Mouse (Mus musculus) spleen, adult 12 weeks (tissue): ENCODE data around the gene Gfi1.

Experiments
- DNase-seq: peaks from one replicate; pipeline ENCODE4 v3.0.0; 2022; ENCODE audit warnings: low spot score

The Gfi1 gene

DNA sequence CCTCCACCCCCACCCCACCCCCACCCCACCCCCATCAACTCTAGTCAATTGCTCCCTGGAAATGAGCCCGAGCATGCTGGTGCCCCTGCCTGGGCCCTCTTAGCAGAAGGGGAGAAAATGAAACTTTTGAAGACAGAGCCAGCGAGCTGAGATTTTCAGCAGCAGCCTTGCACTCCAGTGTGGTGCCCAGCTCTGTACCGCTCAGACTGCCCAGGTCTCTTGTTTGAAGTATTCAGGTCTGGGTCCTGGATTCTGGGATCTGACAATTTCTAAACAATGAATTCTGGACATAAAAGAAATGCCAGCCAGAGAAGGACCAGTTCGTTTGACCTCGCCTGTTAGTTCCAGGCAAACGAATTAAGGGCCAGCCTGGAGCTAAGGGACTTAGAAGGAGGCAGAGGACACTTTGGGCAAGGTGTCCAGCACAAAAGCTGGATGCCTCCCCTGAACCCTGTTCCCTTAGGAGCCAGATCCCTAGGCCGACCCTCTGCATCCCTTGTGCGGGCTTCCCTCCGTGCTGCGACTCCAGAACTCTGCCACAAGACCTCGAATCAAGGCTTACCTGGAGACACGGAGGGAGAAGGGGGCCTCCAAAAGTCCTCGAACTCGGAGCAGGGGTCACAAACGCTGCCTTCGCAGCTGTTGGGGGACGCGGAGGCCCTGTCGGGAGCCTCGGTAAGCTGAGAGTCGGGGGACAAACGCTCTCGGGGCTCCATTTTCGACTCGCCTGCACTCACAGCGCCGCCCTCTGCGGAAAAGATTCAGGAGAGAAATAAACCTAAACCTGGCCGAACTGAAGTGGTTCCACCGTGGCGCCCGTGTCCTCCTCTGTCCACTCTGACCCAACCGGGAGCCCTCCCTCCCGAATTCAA lies 2.9 kb downstream of the Gfi1 start:
- no peak for DNase-seq

DNA sequence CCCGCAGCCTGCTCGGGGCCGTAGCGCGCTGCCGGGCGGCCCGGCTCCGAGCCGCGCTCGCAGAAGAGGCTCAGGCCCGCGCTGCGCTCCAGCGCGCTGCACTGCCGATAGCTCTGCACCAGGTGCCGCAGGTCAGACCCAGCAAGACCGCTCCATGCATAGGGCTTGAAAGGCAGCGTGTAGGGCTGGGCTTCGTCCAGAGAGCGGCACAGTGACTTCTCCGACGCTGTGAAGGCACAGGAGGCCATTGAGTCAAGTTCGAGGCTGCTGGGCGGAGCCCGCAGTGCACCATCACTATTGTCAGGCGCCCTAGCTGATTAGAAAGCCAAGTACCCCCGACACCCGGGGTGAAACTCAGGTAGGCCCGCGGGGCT lies 4.2 kb downstream of the Gfi1 start:
- no peak for DNase-seq

DNA sequence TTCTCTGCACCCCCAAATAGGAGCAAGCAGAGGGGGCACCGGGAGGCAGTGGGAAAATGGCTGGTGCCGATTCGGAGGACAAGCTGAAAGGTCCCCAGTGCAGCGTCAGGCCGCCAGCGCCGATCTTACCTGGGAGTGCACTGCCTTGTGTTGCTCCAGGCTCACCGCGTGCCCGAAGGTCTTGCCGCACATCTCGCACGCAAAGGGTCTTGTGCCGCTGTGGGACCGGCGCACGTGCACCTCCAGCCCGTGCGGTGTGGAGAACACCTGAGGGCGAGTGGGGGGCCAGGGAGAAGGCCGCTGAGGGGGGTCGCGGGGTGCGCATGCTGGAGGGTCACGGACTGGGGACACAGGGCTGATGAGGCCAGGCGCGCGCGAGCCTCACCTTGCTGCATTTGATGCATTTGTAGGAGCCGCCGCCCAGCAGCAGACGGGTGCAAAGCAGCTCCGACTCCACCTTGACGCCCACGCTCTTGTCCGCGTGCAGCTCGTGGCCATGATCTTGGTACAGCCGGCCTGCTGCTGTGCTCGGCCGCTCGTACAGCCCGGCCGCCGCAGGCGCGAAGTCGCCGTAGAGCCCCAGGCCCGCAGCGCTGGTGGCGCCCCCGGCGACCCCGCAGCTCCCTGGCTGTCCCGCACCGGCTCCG lies 4.7 kb downstream of the Gfi1 start:
- no peak for DNase-seq

- DNase-seq, result no peak
Measured at GRCm38 (mm10) chr5:107720511-107720910, 5.3 kb downstream of the Gfi1 start.

- no peak for DNase-seq
Measured at GRCm38 (mm10) chr5:107719786-107720185, 6.0 kb downstream of the Gfi1 start.

GRCm38 (mm10) chr5:107719209-107719608 lies 6.6 kb downstream of the Gfi1 start:
- no peak for DNase-seq

DNA sequence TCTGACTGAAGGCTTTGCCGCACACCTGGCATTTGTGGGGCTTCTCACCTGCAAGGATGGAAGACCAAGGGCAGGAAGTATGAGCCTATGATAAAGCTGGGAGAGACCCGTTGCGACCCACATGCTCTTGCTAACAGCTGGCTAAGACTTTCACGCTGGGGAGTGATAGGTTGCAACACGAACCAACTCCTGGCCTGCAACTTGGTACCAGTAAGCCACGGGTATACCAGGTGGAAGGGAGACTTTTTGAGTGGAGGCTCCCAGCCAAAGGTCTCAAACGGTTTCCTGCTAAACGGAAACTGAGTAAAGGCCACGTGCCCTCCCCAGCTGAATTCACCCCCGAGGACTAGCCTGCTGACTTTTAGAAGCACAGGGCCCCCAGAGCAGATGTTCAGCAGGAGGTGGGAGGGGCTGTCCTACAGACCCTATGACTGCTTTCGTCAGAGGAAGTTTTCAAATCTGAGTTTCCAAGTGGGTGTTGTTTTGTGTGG lies 7.9 kb downstream of the Gfi1 start:
- DNase-seq, result peak; percentile 42

DNA sequence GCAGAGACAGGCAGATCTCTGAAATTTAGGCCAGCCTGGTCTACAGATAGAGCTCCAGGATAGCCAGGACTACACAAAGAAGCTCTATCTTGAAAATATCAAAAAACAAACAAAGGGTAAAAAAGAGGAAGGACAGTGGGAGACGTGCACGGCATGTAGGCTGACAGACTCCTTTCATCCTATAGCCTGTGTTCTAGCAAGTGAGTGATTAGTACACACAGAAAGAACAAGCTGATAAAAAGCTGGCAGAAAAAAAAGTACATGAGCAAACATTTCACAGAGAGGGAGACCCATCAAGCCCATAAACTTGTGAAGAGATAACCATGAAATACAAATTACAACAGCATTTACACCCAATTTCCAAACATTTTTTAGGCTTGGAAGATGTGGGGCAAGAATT lies 14.1 kb downstream of the Gfi1 start:
- no peak for DNase-seq

DNA sequence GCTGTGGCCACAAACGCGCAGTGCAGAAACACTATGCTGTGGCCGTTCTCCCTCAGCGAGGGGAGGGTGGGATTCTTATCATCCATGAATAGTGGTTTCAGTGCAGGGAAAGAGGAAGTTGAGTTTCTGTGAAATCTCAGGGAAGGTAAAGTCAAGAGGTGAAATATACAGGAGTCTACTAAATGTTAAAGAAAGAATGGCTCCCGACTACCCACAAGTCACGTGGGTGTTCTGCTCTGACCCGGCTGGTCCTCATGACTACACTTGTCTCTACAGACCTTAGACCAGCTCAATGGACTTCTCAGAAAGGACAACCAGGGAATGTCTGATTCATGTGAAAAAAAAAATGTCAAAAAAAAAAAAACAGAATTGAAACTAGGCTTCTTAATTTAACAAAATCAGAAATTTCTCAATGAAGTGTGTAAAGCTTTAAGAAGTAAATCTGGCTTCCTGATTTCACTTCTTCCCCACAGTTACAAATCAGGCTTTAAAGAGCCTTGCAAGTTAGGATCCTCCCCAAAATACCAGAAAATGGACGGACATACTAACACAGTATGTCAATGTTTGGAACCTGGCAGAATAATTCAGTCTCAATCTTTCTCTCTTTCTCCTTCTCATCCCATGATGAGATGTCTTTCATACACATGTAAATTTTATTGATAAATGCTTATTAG lies 17.6 kb downstream of the Gfi1 start:
- DNase-seq, result no peak

DNA sequence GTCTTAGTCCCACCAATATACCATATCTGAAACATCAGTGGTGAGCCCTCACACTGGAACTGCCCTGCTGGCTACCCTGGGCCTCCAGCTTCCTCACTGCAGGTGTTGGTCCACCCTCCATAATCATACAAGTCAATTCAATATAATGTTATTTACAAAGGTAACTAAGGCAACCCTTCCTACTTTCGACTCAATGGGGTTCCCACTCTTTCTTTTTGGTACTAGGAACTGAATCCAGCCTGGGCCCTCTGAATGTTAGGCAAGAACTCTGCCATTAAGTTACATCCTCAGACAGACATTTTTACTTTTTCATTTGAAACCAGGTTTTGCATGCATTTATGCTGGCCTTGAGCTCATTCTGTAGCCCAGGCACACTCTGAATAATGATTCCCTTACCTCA lies 19.6 kb downstream of the Gfi1 start:
- no peak for DNase-seq

- DNase-seq, result no peak
Measured at GRCm38 (mm10) chr5:107705756-107706155, 20.1 kb downstream of the Gfi1 start.

- no peak for DNase-seq
Measured at GRCm38 (mm10) chr5:107703207-107703763, 22.6 kb downstream of the Gfi1 start.

DNA sequence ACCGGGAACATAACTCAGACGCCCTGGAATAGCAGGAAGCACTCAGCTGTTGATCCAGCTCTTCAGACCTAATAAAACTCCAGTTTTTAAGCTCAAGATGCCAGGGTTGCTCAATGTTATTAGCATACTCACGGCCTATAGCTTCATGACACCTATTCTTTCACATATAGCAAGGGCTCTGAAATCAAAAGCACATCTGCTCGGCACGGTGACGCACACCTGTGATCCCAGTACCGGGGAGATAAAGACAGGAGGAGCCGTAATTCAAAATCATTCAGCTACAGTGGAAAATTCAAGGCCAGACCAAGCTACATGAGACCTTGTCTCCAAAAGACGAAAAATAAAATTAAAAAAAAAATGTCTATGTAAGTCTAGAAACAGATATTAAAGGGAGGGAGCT lies 24.2 kb downstream of the Gfi1 start:
- no peak for DNase-seq

- DNase-seq, result no peak
Measured at GRCm38 (mm10) chr5:107700873-107701272, 25.0 kb downstream of the Gfi1 start.

GRCm38 (mm10) chr5:107698888-107699287 lies 26.9 kb downstream of the Gfi1 start:
- DNase-seq, result no peak

DNA sequence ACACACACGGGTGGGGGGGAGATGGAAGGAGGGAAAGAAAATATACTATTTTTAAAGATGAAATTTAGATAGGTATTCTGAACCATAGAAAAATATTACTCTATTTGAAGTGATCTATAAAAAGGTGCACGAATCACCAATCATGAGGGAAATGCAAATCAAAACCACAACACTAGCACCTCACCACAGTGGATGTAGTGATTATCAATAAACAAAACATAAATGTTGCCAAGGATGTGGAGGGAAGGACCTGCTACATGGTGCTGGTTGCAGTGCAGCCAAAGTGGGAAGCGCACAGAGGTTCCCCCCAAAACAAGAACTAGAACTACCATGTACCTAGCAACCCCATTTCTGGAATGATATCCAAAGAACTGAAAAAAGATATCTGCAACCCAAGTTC lies 30.8 kb downstream of the Gfi1 start:
- no peak for DNase-seq

DNA sequence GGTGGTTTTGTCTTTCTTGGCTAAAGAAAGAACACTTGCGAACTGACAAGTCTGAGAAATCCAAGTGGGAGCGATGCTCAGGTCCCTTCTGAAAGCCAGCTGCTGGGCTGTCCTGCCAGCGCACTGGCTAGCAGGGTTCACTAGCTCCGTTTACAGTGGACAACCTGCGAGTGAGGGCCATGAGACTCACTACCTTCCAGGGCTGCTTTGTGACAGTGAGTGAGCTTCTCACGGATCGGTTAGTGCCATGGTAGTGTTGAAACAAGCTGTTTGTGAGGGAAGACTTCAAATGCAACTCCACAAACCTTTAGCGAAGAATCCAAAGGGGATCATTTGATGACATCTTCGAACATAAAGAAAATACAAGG lies 37.4 kb downstream of the Gfi1 start:
- DNase-seq, result no peak

- peak; percentile 61 for DNase-seq
Measured at GRCm38 (mm10) chr5:107687592-107688498, 38.0 kb downstream of the Gfi1 start.

- DNase-seq, result no peak
Measured at GRCm38 (mm10) chr5:107687161-107687560, 38.7 kb downstream of the Gfi1 start.

GRCm38 (mm10) chr5:107684380-107684779 lies 41.5 kb downstream of the Gfi1 start:
- DNase-seq, result no peak

DNA sequence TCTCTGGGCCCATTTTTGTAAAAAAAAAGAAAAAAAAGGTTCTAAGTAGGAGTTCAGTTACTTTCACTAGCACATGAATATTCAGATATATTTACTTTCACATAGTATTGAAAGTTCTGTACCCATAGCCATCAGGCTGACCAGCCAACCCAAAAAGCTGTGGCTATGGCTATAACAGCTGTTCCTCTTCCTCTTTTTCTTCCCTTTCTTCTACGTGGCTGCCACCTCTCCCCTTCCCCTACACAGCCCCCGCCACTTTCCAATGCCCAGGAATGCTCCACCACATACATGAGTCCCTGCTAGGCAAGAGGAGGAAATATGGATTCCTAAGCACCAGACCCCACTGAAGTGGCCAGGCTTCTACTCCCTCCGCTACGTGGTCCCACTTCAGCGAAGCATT lies 44.5 kb downstream of the Gfi1 start:
- DNase-seq, result no peak

DNA sequence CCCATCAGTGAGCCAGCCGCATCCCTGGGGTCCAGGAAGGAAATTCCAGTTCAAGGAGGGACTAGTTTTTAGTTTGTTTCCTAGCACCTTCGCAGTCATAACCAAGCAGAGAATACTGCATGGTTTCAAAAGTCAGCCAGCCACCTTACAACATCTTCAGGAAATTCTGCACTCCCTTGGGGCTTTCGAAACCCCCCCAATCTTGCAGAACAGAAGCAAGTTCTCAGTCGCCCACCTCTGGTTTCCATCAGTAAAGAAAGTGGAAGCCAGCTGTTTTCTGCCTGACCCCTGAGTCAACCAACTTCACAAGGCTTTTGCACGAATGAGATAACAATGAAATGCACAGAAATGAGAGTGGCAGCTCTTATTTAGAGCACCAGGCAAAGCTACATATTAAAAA lies 47.4 kb downstream of the Gfi1 start:
- no peak for DNase-seq
